Mouse (Mus musculus): ENCODE measurements around the gene Chmp2b.

Chmp2b gene

GRCm38 (mm10) chr16:65561963-65562863 lies at the start of gene Chmp2b:
Chmp2b (minus strand) TSS chr16:65562726.
- peak; percentile 67 to 85 for DNase-seq (ENCODE audit: low spot score in 2 of 2)

GRCm38 (mm10) chr16:65611678-65612077 lies 49.2 kb upstream of the Chmp2b start:
- no peak for DNase-seq (ENCODE audit: low spot score in 2 of 2)

- DNase-seq (ENCODE audit: low spot score in 2 of 2), result no peak
Observed at GRCm38 (mm10) chr16:65600798-65601197, 38.3 kb upstream of the Chmp2b start.

GRCm38 (mm10) chr16:65586111-65586865 lies 23.8 kb upstream of the Chmp2b start:
- DNase-seq (ENCODE audit: low spot score in 2 of 2), result no peak

- no peak for DNase-seq (ENCODE audit: low spot score in 2 of 2)
Observed at GRCm38 (mm10) chr16:65585699-65586098, 23.2 kb upstream of the Chmp2b start.

GRCm38 (mm10) chr16:65577298-65578029 lies 14.9 kb upstream of the Chmp2b start:
- no peak for DNase-seq (ENCODE audit: low spot score in 2 of 2)

GRCm38 (mm10) chr16:65568853-65569252 lies 6.3 kb upstream of the Chmp2b start:
- no peak for DNase-seq (ENCODE audit: low spot score in 2 of 2)

- no peak for DNase-seq (ENCODE audit: low spot score in 2 of 2)
Observed at GRCm38 (mm10) chr16:65564951-65565350, 2.4 kb upstream of the Chmp2b start.

- no peak for DNase-seq (ENCODE audit: low spot score in 2 of 2)
Observed at GRCm38 (mm10) chr16:65564306-65564705, 1.8 kb upstream of the Chmp2b start.

GRCm38 (mm10) chr16:65562864-65563206 lies 309 bp upstream of the Chmp2b start:
- no peak for DNase-seq (ENCODE audit: low spot score in 2 of 2)

- no peak for DNase-seq (ENCODE audit: low spot score in 2 of 2)
Observed at GRCm38 (mm10) chr16:65560996-65561962, 1.2 kb downstream of the Chmp2b start.

- DNase-seq (ENCODE audit: low spot score in 2 of 2), result no peak
Observed at GRCm38 (mm10) chr16:65559591-65559990, 2.9 kb downstream of the Chmp2b start.

GRCm38 (mm10) chr16:65557369-65557768 lies 5.2 kb downstream of the Chmp2b start:
- no peak for DNase-seq (ENCODE audit: low spot score in 2 of 2)

- no peak for DNase-seq (ENCODE audit: low spot score in 2 of 2)
Observed at GRCm38 (mm10) chr16:65554267-65554666, 8.3 kb downstream of the Chmp2b start.

GRCm38 (mm10) chr16:65550814-65551213 lies 11.7 kb downstream of the Chmp2b start:
- DNase-seq (ENCODE audit: low spot score in 2 of 2), result no peak

GRCm38 (mm10) chr16:65548960-65549359 lies 13.6 kb downstream of the Chmp2b start:
- no peak for DNase-seq (ENCODE audit: low spot score in 2 of 2)

GRCm38 (mm10) chr16:65543676-65544293 lies 18.7 kb downstream of the Chmp2b start:
- no peak for DNase-seq (ENCODE audit: low spot score in 2 of 2)

GRCm38 (mm10) chr16:65533315-65533999 lies 29.1 kb downstream of the Chmp2b start:
- peak in 1 of 2 experiments; percentile 73 for DNase-seq (ENCODE audit: low spot score in 2 of 2)

GRCm38 (mm10) chr16:65531663-65532062 lies 30.9 kb downstream of the Chmp2b start:
- peak in 1 of 2 experiments; percentile 80 for DNase-seq (ENCODE audit: low spot score in 2 of 2)

GRCm38 (mm10) chr16:65529589-65529988 lies 32.9 kb downstream of the Chmp2b start:
- DNase-seq (ENCODE audit: low spot score in 2 of 2), result no peak

Measured in left cerebral cortex, adult 9 months (tissue).